Mouse (Mus musculus): ENCODE measurements around the gene Plekhb2. TPM values are rescaled to one million over a fixed set of nuclear protein-coding genes. Genes with fewer than 3 reads are reported as not detected.

Gene Plekhb2
- total and polyA plus RNA-seq, 2 experiments from 2014 or later = 85.1 to 97.3 TPM

DNA sequence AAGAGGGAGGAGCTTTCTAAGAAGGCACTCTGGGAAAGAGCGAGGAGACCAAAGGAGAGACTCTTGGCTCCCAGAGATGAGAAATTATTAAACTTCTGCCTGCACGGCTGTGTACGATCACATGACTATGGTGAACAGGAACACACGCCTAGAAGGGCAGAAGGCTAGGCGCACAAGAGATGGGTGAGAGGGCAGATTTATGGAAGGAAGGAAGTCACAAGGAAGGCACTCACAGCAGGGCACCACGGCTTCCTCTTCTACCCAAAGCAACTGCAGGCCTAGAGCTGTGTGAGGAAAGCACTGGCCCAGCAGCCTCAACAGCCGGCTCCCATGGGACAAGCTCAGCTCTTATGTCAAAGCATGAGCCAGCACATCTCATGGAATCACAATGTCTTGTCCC is 21.9 kb upstream of the Plekhb2 start:
- Histone ChIP-seq H3K4me3 (ENCODE audit: low read depth, low read length) (no peak overlapping the region), H3K27me3 (ENCODE audit: insufficient read depth, low read length) (no peaks in the 10 kb centered on the region), H3K9me3 (ENCODE audit: low read length) (no peaks in the 10 kb centered on the region), H3K36me3 (ENCODE audit: insufficient read depth, low read length) (peaks cover 30% of the 10 kb centered on the region), H3K4me2 (ENCODE audit: low read depth, low read length, poor library complexity, severe bottlenecking) (no peak overlapping the region), H3K9ac (replicated peaks; ENCODE audit: low read length, poor library complexity, severe bottlenecking) (no peak overlapping the region), H3K27ac (ENCODE audit: low read depth, low read length) (no peak overlapping the region), H3K4me1 (ENCODE audit: insufficient read depth, low read length) (no peaks in the 10 kb centered on the region)
- no peak for TF ChIP-seq CTCF (IDR thresholded peaks at IDR 0.05)
- DNase-seq (ENCODE audit: low spot score) (no peak), ATAC-seq (ENCODE audit: low FRiP score) (no peak)
- WGBS = 77% methylated on average over 7 of the region's 7 CpGs

- DNase-seq (ENCODE audit: low spot score) = no peak
- peaks cover 30% of the 10 kb centered on the region for H3K36me3 ChIP-seq (ENCODE audit: insufficient read depth, low read length)
- no peaks in the 10 kb centered on the region for H3K4me1 ChIP-seq (ENCODE audit: insufficient read depth, low read length)
- no peak overlapping the region for H3K9ac ChIP-seq (replicated peaks; ENCODE audit: low read length, poor library complexity, severe bottlenecking)
- TF ChIP-seq CTCF (IDR thresholded peaks at IDR 0.05) = no peak
- no peaks in the 10 kb centered on the region for H3K27me3 ChIP-seq (ENCODE audit: insufficient read depth, low read length)
- H3K9me3 ChIP-seq (ENCODE audit: low read length) = no peaks in the 10 kb centered on the region
- no peak overlapping the region for H3K27ac ChIP-seq (ENCODE audit: low read depth, low read length)
- H3K4me3 ChIP-seq (ENCODE audit: low read depth, low read length) = no peak overlapping the region
- WGBS = 94% methylated on average over 5 of the region's 5 CpGs
- ATAC-seq (ENCODE audit: low FRiP score) = no peak
- H3K4me2 ChIP-seq (ENCODE audit: low read depth, low read length, poor library complexity, severe bottlenecking) = no peak overlapping the region
Measured at GRCm38 (mm10) chr1:34828528-34829294, 21.1 kb upstream of the Plekhb2 start.

DNA sequence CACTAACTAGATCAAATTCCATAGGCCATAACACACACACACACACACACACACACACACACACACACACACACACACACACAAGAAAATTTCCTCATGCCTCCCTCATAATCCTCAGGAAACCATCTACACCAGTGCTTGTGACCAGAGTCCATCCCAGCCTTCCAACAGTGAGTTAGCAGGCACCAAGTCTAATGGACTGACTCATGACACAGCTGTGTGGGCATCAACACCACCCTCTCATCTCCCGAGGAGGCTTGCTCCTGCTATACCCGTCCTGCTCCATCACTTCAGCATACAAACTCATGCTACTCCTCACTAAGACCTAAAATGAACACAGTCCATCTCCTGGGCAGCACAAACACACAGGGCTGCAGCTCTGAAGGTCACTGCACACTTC is 18.8 kb upstream of the Plekhb2 start:
- no peak for TF ChIP-seq CTCF (IDR thresholded peaks at IDR 0.05)
- Histone ChIP-seq H3K27me3 (ENCODE audit: insufficient read depth, low read length) (no peaks in the 10 kb centered on the region), H3K36me3 (ENCODE audit: insufficient read depth, low read length) (peaks cover 26% of the 10 kb centered on the region), H3K4me3 (ENCODE audit: low read depth, low read length) (no peak overlapping the region), H3K9ac (replicated peaks; ENCODE audit: low read length, poor library complexity, severe bottlenecking) (no peak overlapping the region), H3K27ac (ENCODE audit: low read depth, low read length) (no peak overlapping the region), H3K4me1 (ENCODE audit: insufficient read depth, low read length) (no peaks in the 10 kb centered on the region), H3K9me3 (ENCODE audit: low read length) (no peaks in the 10 kb centered on the region), H3K4me2 (ENCODE audit: low read depth, low read length, poor library complexity, severe bottlenecking) (no peak overlapping the region)
- 82% methylated on average over 2 of the region's 2 CpGs for WGBS
- ATAC-seq (ENCODE audit: low FRiP score) = no peak
- no peak for DNase-seq (ENCODE audit: low spot score)

DNA sequence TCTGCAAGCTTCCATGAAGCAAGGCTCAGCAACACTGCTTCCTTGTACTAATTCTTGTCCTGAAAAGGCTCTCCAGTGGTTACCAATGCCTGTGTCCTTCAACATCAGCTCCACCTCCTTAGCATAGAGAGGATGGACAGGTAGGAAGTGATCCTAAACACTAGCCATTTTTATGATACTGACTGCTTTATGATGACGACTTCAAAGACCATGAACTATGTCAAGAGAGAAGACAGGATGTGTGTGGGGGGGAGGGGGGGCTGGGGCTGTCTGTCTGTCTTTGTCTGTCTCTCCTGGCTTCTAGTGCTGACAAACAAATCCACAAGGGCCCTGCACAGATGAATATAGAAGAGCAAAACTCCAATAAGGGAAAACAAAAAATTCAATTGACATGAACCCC is 18.4 kb upstream of the Plekhb2 start:
- Histone ChIP-seq H3K4me2 (ENCODE audit: low read depth, low read length, poor library complexity, severe bottlenecking) (no peak overlapping the region), H3K9me3 (ENCODE audit: low read length) (no peaks in the 10 kb centered on the region), H3K4me1 (ENCODE audit: insufficient read depth, low read length) (no peaks in the 10 kb centered on the region), H3K9ac (replicated peaks; ENCODE audit: low read length, poor library complexity, severe bottlenecking) (no peak overlapping the region), H3K36me3 (ENCODE audit: insufficient read depth, low read length) (peaks cover 28% of the 10 kb centered on the region), H3K27me3 (ENCODE audit: insufficient read depth, low read length) (no peaks in the 10 kb centered on the region), H3K4me3 (ENCODE audit: low read depth, low read length) (no peak overlapping the region), H3K27ac (ENCODE audit: low read depth, low read length) (no peak overlapping the region)
- no peak for ATAC-seq (ENCODE audit: low FRiP score)
- TF ChIP-seq CTCF (IDR thresholded peaks at IDR 0.05) = no peak
- DNase-seq (ENCODE audit: low spot score) = no peak
- WGBS = 80% methylated on average over 1 of the region's 1 CpGs

- Histone ChIP-seq H3K27me3 (ENCODE audit: insufficient read depth, low read length) (no peaks in the 10 kb centered on the region), H3K9ac (replicated peaks; ENCODE audit: low read length, poor library complexity, severe bottlenecking) (no peak overlapping the region), H3K4me1 (ENCODE audit: insufficient read depth, low read length) (peaks cover 4% of the 10 kb centered on the region; the same call in 1 of the 2 replicates), H3K36me3 (ENCODE audit: insufficient read depth, low read length) (peaks cover 14% of the 10 kb centered on the region; the same call in 1 of the 2 replicates), H3K27ac (ENCODE audit: low read depth, low read length) (no peak overlapping the region), H3K4me3 (ENCODE audit: low read depth, low read length) (no peak overlapping the region), H3K4me2 (ENCODE audit: low read depth, low read length, poor library complexity, severe bottlenecking) (no peak overlapping the region), H3K9me3 (ENCODE audit: low read length) (no peaks in the 10 kb centered on the region)
- no peak for TF ChIP-seq CTCF (IDR thresholded peaks at IDR 0.05)
- 92% methylated on average over 2 of the region's 2 CpGs for WGBS
- no peak for DNase-seq (ENCODE audit: low spot score)
- ATAC-seq (ENCODE audit: low FRiP score) = no peak
Measured at GRCm38 (mm10) chr1:34834904-34835303, 14.9 kb upstream of the Plekhb2 start.

GRCm38 (mm10) chr1:34837951-34838689 is 11.7 kb upstream of the Plekhb2 start:
- peaks cover 12% of the 10 kb centered on the region for H3K4me1 ChIP-seq (ENCODE audit: insufficient read depth, low read length)
- H3K4me2 ChIP-seq (ENCODE audit: low read depth, low read length, poor library complexity, severe bottlenecking) = no peak overlapping the region
- no peak overlapping the region for H3K4me3 ChIP-seq (ENCODE audit: low read depth, low read length)
- peaks cover 10% of the 10 kb centered on the region; the same call in 1 of the 2 replicates for H3K36me3 ChIP-seq (ENCODE audit: insufficient read depth, low read length)
- no peak for TF ChIP-seq CTCF (IDR thresholded peaks at IDR 0.05)
- H3K27ac ChIP-seq (ENCODE audit: low read depth, low read length) = no peak overlapping the region
- WGBS = 40% methylated on average over 6 of the region's 6 CpGs
- no peaks in the 10 kb centered on the region for H3K27me3 ChIP-seq (ENCODE audit: insufficient read depth, low read length)
- ATAC-seq (ENCODE audit: low FRiP score) = no peak
- H3K9me3 ChIP-seq (ENCODE audit: low read length) = no peaks in the 10 kb centered on the region
- no peak overlapping the region for H3K9ac ChIP-seq (replicated peaks; ENCODE audit: low read length, poor library complexity, severe bottlenecking)
- no peak for DNase-seq (ENCODE audit: low spot score)
